Mouse (Mus musculus): Measurements from ENCODE around the gene Eml3.

Gene Eml3

GRCm38 (mm10) chr19:8989066-8989566, 59.8 kb downstream of the Eml3 start, which contains the start of gene Ahnak:
TSS of gene Ahnak (plus strand) at chr19:8989284.
- no peak for DNase-seq

GRCm38 (mm10) chr19:8989567-8990431, 60.4 kb downstream of the Eml3 start:
- no peak for DNase-seq

GRCm38 (mm10) chr19:8990432-8991102, 61.2 kb downstream of the Eml3 start:
- no peak for DNase-seq

All from right cerebral cortex, adult 18-20 months (tissue).